Mouse (Mus musculus) gastrocnemius, adult 18-20 months (tissue): ENCODE results near the gene Tasp1. TPM values are rescaled to one million over a fixed set of nuclear protein-coding genes. Genes with fewer than 3 reads are reported as not detected.
"Not testable (repeated sequence)": the region's sequence is repeated elsewhere in the genome, so short reads cannot be mapped to it uniquely, and the experiment has no call there.

Source experiments
- DNase-seq: peaks from one replicate; pipeline ENCODE4 v3.0.0; 2021; ENCODE audit warnings: low spot score
- total RNA-seq, 2 experiments: library from RNA; stranded (reverse); gene quantifications; 2 replicates each; pipeline ENCODE4 v1.2.3; 2021

The Tasp1 gene
- total RNA-seq, 2 experiments from 2014 or later: 5.2 TPM

DNA sequence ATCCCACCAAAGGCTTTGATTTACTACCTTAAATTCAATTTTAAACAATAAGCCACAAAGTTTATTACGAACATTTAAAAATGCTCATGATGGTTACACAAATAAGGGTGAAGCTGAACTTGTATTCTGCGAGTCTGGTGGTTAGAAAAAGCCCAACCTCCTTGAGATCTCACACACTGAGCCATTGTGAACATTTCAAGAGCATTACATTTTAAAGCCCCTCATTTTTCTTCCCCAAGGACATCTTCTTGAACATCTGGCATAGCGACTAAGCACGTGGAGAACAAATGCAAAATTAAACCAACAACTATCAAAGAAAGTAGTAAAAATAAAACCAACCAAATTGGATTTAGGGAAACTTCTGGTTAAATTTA is 182.4 kb downstream of the Tasp1 start:
- DNase-seq: no peak

DNA sequence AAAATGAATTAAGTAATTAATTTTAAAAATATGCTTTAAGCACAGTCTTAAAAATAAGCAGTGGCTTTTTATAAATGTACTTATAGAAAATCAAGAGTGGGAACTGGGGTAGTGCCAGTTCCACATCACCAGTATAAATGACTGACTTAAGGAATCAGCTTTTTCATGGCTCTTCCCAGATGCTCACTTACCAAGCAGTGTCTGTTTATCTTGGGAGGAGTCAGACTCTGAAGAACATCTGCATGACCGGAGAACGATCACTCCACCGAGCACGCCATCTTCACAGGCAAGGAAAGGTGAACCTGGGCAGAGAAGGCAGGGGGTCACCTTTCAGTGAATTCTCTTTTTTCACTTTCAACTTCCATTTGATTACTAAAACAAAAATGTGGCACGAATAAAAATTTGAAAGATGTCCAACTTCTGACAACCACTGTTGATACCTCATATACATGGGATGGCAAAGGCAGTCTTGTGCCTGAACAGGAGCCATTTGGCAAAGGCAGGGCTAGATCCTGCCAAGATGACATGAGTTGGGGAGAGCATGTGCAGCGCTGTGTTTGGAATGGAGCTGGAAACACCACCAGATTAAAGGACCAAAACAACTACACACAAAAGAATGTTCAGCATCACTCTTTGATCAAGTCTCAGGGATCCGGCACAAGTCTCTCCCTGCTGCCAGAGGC is 182.9 kb downstream of the Tasp1 start:
- DNase-seq: no peak

DNA sequence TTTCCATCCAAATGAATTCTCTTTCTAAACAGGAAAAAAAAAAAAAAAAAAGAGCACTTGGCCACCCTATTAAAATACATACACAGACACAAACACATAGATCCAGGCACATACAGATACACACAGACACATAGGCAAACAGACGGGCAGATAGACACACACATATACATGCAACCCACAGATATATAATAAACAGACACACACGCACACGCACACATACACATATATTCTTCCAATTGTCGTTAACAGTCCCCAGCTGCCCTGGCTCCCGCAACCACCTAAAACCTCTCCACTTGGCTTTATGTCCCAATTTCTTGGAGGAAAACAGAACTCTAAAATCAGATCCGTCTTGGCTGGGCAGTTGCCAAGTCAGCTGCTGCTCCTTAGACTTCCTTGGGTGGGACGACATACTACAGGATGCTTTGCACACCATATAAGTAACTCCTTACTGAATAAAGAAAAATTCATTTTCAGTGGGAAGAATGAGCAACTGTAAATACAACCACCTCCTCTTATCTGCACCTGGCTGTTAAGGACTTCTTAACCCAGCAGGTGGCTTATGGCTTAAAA is 188.5 kb downstream of the Tasp1 start:
- DNase-seq: no peak

DNA sequence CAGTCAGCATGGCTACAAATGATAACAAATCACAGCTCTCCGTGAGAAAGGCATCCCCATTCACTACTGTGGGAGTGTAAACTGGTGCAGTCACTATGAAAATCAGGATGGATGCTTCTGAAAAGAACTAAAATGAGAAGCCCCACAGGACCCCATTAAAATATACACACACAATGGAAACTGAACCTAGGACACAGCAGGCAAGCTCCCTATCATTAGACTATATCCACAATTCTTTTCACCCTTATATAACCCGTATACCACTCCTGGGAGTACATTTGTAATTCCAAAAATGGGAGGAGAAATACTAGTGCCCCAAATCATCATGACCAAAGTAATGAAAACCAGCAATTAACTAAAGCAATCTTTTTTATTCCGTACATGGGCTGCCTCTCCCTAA is 190.7 kb downstream of the Tasp1 start:
- no peak for DNase-seq

DNA sequence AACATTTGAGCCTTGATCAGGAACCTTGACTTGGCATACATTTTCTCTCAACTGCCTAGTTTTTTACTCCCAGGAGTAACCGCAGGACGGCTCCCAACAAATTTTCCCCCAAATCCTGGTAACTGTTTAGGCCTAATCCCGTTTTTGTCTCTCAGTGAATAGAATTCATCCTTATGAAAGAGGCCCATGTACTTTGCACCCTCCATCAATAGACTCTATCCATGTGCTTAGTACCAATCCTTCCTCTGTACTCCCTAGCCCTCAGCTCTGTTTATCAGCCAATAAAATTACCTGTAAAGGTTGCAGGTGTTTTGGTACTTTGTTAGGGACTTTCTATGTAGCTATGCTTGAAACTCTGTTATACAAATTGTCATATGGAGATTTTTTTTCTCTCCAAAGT is 192.4 kb downstream of the Tasp1 start:
- DNase-seq: no peak

DNA sequence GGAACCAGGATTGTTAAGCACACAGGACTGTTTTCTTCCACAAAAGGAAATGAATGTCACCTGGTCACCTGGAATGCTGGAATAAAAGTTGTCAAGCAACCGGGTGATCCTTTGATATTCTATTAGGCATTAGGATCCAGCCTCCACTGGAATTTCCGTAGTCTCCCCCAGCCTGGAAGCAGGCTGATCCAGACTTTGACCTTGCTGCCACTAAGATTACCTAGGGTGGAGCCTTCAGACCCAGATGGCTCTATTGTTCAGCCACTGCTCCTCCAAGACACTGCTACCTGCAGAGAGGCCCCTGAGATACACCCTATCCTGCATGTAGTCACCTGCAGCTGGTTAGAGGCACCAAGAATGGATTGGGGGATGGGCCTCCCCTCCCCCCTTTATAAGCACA is 192.8 kb downstream of the Tasp1 start:
- DNase-seq: no peak

DNA sequence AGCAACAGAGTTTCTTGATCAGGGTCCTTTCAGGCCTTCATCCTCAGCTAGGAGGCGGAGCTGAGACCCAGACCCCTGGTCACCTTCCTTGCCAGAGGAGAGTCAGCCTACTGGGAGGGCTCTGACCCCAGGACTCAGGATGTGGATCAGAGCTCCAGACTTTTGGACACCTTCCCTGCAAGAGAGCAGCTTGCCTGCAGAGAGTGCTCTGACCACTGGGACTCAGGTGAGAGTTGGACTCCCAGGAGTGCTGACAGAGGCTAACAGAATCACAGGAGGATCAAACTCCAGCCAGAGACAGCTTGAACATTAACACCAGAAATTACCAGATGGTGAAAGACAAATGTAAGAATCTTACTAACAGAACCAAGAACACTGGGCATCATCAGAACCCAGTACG is 197.5 kb downstream of the Tasp1 start:
- DNase-seq: not testable (repeated sequence)

DNA sequence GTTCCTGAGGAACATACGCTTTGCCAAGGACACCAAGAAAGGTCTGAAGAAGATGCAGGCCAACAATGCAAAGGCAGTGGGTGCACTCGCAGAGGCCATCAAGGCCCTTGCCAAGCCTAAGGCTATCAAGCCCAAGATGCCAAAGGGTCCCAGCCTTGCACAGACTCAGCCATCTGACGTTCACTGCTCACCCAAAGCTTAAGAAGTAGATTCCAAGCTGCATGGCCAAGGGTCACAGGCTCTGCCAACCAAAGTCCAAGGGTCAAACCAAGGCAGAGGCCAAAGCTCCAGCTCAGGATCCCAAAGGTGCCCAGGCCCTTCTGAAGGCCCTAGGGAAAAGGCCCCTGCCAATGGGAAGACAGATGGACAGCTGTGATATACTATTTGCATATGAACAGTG is 203.2 kb downstream of the Tasp1 start:
- not testable (repeated sequence) for DNase-seq

DNA sequence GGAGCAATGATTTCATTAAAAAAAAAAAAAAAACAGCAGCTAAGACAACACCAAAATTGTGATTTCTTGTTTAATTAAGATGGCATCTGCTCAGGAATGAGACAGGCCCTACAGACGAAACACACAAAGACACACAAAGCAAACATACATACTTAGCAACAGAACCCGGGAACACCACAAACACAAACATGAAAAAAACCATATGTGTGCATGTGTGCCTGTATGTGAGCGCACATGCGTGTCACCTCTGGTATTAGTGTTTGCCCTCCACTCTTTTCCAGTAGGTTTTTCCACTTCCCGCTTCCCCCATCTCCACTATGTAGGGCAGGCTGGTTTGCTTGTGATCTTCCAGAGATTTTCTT is 206.5 kb downstream of the Tasp1 start:
- no peak for DNase-seq

DNA sequence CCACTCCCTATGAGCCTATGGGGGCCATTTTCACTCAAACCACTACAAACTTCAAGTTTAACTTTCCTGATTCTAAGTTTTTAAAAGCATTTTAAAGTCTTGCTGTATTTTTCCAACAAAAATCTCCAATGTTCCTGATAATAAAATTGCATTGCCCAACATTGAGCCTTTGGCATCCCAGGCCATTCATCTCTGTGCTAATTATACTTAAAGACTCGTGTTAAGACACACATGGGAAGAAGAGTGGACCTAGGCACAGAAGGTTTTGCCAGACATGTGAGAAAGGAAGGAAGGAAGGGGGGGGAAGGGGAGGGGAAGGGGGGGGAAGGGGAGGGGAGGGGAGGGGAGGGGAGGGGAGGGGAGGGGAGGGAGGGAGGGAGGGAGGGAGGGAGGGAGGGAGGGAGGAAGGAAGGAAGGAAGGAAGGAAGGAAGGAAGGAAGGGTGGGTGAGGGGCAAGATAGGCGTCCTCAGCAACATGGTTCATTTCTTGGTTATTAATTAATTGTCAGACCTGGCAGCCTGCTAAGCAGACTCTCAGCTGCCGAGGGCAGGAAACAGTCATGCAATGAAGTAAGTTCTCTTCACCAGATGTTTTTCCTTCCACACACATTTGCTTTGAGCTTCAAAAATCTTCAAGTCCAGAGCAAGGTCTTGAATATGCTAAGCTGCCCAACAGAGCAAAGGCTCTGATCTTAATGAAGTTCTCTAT is 207.0 kb downstream of the Tasp1 start:
- no peak for DNase-seq

DNA sequence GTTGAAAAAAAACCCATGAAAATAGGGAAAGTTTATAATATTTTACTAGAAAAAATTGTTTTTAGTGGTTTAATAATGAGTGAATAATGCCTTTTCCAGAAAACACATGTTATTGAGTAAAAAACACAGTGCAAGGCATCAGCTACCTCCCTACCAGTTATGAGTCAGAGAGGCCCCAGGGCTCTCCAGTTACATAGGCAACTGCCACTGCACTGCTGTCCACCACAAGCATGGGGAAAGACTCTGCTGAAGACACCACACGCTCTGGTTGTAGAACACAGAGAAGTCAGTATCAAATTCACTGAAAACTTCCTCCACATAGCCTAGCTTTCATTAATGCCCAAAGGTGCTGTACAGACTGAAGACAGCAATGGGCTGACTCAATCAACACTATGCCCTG is 217.0 kb downstream of the Tasp1 start:
- no peak for DNase-seq

DNA sequence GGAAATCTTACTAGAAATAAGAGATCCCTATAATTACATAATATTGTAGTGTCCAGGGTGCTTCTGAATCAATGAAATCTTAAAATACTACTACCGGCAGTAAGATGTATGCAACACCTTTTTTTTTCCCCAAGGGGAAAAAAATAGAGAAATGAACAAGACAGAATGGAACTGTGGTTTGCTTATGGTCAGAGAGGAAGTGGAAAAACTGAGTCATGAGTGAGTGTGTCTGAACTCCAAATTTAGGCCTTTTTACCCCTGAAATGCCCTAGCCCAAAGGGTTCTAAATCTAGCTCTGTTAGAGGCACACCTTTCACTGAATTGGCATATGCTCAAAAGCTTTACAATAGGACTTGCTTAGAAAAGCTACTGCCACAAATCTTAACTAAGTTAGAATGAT is 225.2 kb downstream of the Tasp1 start:
- DNase-seq: no peak

DNA sequence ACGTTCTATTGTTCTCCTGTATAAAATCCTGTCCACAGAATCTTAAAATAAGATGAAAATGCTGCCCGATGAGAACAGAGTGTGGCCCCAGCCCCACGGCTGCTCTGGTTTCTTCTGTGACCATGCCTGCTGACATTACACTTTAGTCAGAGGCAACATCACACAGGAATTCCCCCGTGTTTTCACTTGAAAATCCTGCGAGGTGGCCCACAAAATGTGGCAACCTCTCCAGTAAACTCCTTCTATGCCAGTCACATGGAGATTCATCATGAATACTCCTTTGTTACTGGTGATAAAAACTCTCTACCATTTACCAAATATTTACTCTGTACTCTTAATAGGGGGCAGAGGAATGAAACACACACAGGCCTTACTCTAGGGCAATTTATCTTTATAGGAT is 225.7 kb downstream of the Tasp1 start:
- no peak for DNase-seq

DNA sequence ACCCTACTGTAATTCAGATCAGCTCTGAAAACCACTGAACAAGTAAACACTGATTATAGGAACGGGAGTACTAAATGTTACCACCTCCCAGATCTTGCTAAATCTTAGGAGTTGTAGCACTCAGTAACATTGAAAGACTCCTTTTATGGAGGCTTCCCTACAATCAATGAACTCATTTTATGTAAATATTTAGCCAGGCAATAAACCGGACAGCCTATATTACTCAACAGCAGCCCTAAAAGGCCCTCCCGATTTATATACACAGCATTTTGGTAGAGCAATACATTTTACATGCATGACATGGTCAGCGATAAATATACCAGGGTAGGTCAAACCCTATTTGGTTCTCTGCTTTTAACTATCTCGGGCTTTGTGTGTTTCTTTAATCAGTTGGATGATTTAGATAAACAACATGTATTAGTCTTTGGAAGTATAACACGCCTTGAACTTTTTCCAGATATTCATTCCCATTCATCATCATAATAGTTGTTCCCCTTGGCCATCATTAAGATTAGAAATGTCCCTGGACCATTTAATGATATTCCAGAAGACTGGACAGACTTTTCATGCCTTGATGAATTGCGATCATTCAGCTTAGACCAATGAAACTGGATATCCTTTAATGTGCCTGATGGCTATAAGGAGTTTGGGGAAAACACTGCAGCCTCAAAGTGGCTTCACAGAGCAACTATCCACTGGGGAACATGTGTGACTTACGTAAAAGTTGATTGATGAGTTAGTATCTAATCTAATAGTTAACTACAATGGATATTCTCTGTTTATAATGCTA is 244.8 kb downstream of the Tasp1 start:
- no peak for DNase-seq

DNA sequence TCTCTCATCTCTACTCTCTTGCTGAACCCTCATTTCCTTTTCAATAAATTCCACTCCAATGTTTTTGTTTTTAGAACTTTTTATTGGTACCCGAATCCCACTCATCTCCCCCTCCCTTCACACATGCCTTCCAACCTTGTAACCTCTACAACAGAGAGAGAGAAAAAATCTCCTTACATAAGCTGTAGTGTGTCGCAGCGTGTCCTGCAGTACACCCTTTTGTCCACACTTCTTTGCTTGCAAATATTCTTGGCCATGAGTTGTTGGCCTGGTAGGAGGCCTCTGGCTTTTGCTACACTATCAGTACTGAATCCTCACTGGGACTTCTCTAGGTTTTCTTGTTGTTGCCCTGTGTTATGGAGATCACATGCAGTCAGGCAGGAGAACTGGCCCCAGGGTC is 249.3 kb downstream of the Tasp1 start:
- no peak for DNase-seq

DNA sequence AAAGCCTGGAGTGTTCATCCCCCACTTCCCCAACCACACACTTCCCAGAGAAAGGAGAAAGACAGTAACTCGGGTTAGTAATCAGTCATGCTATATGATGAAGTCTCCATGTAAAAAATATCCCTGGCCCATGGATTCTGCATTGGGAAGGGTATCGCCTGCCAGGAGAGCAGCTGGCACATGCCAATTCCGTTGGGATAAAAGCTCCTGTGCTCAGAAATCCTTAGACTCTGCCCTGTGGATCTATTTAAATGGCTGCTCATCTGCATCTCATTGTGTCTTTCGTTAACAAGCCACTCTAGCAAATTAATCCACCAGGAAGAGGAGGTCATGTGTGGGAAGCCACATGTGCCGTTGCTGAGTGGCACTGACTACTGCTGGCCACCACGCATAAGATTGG is 258.7 kb downstream of the Tasp1 start:
- DNase-seq: no peak

DNA sequence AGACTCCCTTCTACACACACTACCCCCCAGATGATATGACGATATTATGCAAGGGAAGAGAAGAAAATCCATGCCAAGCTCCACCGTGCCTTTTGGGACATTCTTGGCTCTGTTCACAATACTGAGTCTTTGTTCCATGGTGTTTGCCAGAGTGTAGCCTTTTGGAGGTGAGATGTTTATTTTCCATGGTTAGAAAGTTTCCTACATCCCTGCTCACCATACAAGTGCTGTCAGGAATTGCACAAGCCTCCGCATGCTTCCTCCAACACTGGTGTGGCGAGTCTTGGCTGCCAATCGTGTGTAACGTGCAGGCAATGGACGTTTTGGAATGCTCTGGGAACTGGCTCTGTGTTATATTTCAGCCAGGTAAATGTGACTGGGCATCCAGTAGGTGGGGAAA is 262.6 kb downstream of the Tasp1 start:
- DNase-seq: no peak

DNA sequence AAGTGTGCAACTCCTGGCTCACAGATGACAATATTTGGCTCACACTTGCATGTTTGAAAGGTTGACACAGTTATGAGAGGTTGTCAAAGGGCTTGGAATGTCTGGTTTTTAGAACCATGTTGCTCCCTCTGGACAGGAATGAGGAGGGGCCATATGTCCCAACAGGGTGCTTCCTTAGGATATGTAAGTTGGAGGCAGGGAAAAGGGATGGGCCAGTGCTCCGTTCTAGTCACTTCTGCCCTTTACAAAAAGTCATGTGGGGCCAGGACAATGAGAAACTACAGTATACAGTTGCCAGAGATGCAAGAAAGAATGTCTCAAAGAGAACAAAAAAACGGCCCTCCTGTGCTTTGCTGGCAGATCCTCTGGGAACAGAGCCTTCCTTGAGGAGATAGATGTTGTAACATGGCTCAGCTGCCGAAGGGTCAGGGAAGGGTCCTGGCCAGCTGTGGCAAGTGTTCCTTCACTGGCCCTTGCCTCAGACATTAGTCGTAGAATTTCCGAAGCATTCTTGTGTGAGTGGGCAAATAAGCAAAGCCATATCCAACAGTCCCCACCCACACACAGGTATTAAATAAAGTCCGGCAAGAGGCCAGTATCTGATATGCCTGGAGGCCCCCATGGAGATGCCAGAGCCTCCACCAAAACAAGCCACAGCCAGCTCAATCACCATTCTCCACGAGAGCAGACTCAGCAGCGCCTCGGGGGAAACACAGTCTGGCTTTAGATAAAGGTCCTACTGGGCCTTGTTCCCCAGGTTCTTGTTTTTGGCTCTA is 274.1 kb downstream of the Tasp1 start:
- DNase-seq: no peak

DNA sequence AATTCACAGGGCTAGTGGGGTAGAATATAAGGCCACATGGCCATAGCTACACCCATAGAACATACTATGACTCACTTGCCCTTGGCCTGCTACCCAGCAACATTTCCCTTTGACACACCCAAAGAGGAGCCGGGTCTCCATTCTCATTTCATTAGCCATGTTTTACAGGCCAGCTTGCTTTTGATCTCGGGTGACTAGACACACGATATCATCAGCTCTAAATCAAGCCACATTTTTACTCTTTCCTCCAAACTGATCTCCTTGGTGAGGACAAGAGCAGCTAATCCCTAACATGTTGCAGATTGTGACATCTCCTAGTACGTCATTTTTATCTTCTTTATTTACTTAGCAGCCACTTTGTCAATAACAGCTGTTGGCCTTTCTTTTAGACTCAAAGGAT is 277.9 kb downstream of the Tasp1 start:
- DNase-seq: no peak

DNA sequence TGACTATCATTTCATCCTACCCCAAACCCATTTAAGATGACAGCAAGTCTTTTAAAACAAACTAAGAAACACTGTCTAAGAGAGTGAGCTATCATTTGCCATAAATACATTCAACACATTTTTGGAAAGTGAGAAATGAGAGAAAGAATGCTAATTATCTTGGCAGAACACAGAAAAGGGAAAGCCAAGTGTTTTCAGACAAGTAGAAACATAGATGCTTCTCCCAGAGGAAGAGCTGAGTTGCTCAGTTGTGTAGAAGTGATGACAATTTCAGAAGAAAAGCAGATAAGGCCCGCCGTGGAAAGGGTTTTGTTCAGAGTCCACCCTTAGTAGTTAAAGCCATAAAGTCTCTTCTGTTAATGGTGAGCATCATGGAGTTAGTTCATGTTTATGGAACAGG is 281.7 kb downstream of the Tasp1 start:
- DNase-seq: no peak

DNA sequence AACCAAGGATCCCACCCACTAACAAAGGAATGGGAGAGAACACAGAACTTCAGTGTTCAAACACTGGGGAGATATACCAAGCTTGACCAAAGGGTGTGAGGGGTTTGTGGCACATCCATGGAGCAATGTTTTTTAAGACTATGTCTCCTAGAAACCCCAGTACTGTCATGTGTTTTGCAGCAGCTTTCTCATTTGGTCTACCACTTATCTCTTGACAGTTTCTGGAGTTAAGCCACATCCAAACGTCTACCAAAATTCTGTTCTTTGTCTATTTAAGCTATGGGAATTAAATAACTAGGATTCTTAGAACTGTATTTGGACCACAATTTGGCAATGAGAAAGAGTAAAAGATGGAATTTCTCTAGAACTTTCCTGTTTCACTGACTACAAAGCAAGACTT is 282.1 kb downstream of the Tasp1 start:
- no peak for DNase-seq
